Mouse (Mus musculus) lung, postnatal 0 days (tissue): ENCODE measurements around the gene Selenon. TPM values are rescaled to one million over a fixed set of nuclear protein-coding genes. Genes with fewer than 3 reads are reported as not detected.

Experiments used
- ATAC-seq: fragments of 200-750 bp; cut with Nextera tagmentation; 2 replicates; pipeline ENCODE4 v1.8.0; 2017; ENCODE audit warnings: moderate library complexity
- DNase-seq: peaks from one replicate; pipeline ENCODE4 v3.0.0-alpha.2; 2016; ENCODE audit warnings: low spot score
- H3K27ac ChIP-seq: fragments of 300-500 bp; sonication (generic); 2 replicates; pipeline ENCODE4 v1.5.1; 2014; ENCODE audit warnings: antibody characterized with exemption, mild to moderate bottlenecking, low read length, mixed read lengths
- H3K27me3 ChIP-seq: fragments of 300-500 bp; sonication (generic); replicated peaks from 2 replicates; pipeline ENCODE4 v1.6.1; 2014; ENCODE audit warnings: low read length, mixed read lengths; ENCODE audit not compliant: insufficient read depth
- H3K36me3 ChIP-seq: fragments of 300-500 bp; sonication (generic); 2 replicates; pipeline ENCODE4 v1.6.1; 2014; ENCODE audit warnings: low read length, mixed read lengths; ENCODE audit not compliant: insufficient read depth
- H3K4me1 ChIP-seq: fragments of 300-500 bp; sonication (generic); 2 replicates; pipeline ENCODE4 v1.6.1; 2014; ENCODE audit warnings: antibody characterized with exemption, low read depth, low read length, mixed read lengths; ENCODE audit not compliant: insufficient read depth
- H3K4me2 ChIP-seq: fragments of 300-500 bp; sonication (generic); replicated peaks from 2 replicates; pipeline ENCODE4 v1.6.1; 2014; ENCODE audit warnings: low read depth, mild to moderate bottlenecking, low read length, moderate library complexity, mixed read lengths
- H3K4me3 ChIP-seq: fragments of 300-500 bp; sonication (generic); 2 replicates; pipeline ENCODE4 v1.5.1; 2014; ENCODE audit warnings: low read depth, low read length
- H3K9ac ChIP-seq: fragments of 300-500 bp; sonication (generic); replicated peaks from 2 replicates; pipeline ENCODE4 v1.6.1; 2014; ENCODE audit warnings: low read depth, mild to moderate bottlenecking
- H3K9me3 ChIP-seq: fragments of 300-500 bp; sonication (generic); 2 replicates; pipeline ENCODE4 v1.6.1; 2016; ENCODE audit warnings: low read length, mixed read lengths
- CTCF ChIP-seq: IDR thresholded peaks from 2 replicates; pipeline ENCODE4 v1.5.1; 2016; ENCODE audit warnings: antibody characterized with exemption, mild to moderate bottlenecking
- EP300 ChIP-seq: IDR thresholded peaks from 2 replicates; pipeline ENCODE4 v1.6.1; 2016; ENCODE audit warnings: antibody characterized with exemption, mild to moderate bottlenecking, control low read depth
- WGBS: fragments of 180-500 bp; shearing (Covaris S2); extraction: QIAGEN DNeasy Blood & Tissue Kit; methylation state at CpG from one replicate; pipeline ENCODE4 v1.1.7; 2014; 5-methylcytosine and 5-hydroxymethylcytosine counted together
- polyA plus RNA-seq: library from polyadenylated mRNA; unstranded; fragments of >200 nt; fragmentation: Nextera tagmentation; extraction: Ambion mirVana; gene quantifications from 2 replicates; pipeline ENCODE4 v1.2.1, GENCODE M21; 2015

Selenon gene
- polyA plus RNA-seq, 1 experiment from 2014 or later: 13.6 TPM

DNA sequence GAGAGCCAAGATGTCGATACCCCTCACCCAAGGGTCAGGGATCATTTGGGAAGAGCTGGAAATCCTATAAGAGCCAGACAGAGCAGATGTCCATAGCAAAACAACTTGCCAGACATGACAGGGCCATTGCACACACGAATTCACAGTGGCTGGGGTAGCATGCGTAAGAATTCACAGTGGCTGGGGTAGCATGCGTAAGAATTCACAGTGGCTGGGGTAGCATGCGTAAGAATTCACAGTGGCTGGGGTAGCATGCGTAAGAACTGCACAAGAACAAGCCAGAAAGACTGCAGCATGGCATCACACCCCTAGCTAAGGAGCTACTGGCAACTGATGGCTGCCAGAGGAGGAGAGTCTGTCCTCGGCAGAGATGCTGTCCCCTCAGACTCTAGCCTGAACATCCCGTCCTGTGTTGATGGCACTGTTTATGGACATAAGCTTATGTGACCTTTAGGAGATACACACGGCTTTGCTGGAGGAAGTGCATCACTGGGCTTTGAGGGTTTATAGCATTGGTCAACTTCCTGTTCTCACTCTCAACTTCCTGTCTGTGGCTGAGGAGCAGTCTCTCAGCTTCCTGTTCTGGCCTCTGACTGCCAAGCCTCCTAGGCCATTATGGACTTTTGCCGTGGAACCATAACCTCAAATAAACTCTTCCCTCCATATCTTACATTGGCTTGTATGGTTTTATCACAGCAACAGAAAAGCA lies 42.9 kb upstream of the Selenon start:
- peak; percentile 79 for DNase-seq
- no peaks in the 10 kb centered on the region for H3K9me3 ChIP-seq
- WGBS: 81% methylated on average over 10 of the region's 10 CpGs
- H3K27ac ChIP-seq: no peak overlapping the region
- H3K4me3 ChIP-seq: no peak overlapping the region
- TF ChIP-seq CTCF (no peak), EP300 (peak; percentile 83)
- H3K4me2 ChIP-seq: no peak overlapping the region
- peaks cover 5% of the 10 kb centered on the region; the same call in 1 of the 2 replicates for H3K4me1 ChIP-seq
- H3K36me3 ChIP-seq: no peaks in the 10 kb centered on the region
- ATAC-seq: peak; percentile 67
- no peak overlapping the region for H3K9ac ChIP-seq
- no peaks in the 10 kb centered on the region for H3K27me3 ChIP-seq

DNA sequence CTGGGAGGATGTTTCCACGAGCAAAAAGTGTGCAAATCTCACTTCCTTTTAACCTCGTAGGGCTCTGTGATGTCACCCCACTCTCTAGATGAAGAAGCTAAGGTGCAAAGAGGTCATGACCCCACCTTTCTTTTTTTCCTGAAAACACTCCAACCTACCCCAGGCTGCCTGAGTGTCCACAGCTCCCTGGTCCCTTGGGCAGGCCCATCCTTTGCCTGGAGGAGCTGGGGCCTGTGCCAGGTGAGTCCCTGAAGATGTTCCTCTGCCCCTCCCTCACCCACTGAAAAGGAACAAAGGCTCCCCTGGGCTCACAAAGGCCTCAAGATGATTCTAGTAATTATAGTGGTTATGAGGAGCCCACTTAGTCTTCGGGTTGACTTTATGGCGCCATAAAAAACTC lies 40.5 kb upstream of the Selenon start:
- H3K4me1 ChIP-seq: peaks cover 7% of the 10 kb centered on the region; the same call in 1 of the 2 replicates

DNA sequence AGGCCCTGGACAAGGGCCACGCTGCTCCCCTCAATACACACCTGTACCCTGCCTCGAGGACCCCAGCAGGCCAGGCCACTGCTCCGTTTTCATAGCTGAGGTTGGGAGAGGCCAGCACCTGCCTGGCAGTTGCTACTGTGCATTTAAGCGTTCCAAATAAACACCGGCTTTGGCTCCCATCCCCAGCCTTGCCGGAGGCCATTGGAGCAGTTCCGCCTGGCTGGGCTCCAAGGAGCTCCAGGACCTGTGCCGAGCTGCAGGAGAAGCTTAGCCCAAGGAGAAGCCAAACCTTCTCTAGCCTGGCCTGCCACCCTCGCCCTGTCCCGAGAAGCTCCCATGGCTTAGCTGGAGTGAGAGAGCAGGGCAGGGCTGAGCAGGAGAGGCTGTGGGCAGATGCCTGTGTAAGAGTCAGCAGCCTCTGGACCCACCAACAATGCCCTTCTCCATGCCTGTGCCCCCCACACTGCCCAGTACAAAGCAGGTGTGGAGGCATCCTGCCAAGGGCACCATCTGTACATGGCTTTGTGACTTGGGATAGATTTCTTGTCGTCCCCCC lies 39.6 kb upstream of the Selenon start:
- TF ChIP-seq EP300 (no peak), CTCF (no peak)
- Histone ChIP-seq H3K4me1 (peaks cover 7% of the 10 kb centered on the region; the same call in 1 of the 2 replicates), H3K9ac (no peak overlapping the region), H3K27me3 (no peaks in the 10 kb centered on the region), H3K4me2 (no peak overlapping the region), H3K27ac (no peak overlapping the region), H3K9me3 (no peaks in the 10 kb centered on the region), H3K4me3 (no peak overlapping the region), H3K36me3 (no peaks in the 10 kb centered on the region)
- peak; percentile 17 for ATAC-seq
- peak; percentile 56 for DNase-seq
- WGBS: 24% methylated on average over 10 of the region's 11 CpGs

More for the DNA sequence above, 40.5 kb upstream of the Selenon start:
- WGBS: 72% methylated on average over 4 of the region's 4 CpGs
- Histone ChIP-seq H3K4me3 (no peak overlapping the region), H3K27me3 (no peaks in the 10 kb centered on the region), H3K9ac (no peak overlapping the region), H3K9me3 (no peaks in the 10 kb centered on the region), H3K4me2 (no peak overlapping the region), H3K36me3 (no peaks in the 10 kb centered on the region), H3K27ac (no peak overlapping the region)
- ATAC-seq: no peak
- DNase-seq: no peak
- no peak for TF ChIP-seq EP300

DNA sequence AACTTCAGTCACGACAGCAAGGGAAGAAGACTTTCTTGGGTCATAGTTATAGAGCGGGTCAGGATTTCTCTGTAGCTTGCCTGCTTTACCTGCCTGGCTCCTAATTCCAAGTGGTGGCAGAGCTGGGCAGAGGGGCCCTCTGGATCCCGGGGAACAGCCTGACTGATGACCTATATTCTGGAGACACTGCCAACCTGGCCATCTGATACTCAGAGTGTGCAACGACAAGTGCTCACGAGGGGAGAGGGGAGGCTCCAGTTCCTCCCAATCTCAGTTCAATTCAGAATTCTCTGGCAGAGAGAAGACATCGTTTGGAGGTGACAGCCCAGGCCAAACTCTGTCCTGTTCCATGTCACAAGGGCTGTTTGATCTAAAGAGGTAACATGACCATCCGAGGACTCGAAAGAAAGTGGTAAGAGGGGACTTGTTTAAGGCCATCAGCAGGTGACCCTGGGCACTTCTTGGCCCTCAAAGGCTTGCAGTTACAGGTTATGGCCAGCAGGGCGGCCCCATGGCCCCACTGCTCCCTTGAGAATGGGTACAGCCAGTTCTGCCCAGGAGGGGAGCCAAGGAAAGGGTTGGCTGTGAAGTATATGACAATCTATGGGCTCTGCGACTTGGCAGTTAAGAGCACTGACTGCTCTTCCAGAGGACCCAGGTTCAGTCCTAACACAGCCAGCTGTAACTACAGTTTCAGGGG lies 38.4 kb upstream of the Selenon start:
- Histone ChIP-seq H3K36me3 (no peaks in the 10 kb centered on the region), H3K27ac (no peak overlapping the region), H3K4me3 (no peak overlapping the region), H3K4me1 (peaks cover 7% of the 10 kb centered on the region; the same call in 1 of the 2 replicates), H3K9ac (no peak overlapping the region), H3K4me2 (no peak overlapping the region), H3K9me3 (no peaks in the 10 kb centered on the region), H3K27me3 (no peaks in the 10 kb centered on the region)
- ATAC-seq (no peak), DNase-seq (no peak)
- TF ChIP-seq EP300 (no peak), CTCF (peak; percentile 56)
- WGBS: 83% methylated on average over 10 of the region's 10 CpGs

DNA sequence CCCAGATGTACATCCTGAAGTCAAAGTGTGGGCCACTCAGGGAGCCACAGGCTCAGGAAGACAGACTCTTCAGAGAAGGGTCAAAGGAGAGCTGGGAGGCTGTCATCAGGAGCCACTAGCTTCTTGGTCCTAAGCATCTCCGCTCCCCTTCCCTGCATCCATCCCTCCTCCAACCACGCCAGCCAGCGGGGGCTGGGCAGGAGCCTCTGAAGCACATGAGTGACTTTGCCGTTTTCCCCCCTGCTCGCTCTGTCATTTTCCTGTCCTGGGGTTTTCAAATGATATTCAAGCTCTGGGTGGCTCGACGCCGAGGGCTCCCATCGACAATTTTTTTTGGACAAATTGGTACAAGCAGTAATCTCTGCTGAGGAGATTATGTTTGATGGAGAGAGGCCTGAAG lies 37.8 kb upstream of the Selenon start:
- H3K27me3 ChIP-seq: no peaks in the 10 kb centered on the region
- DNase-seq (no peak), ATAC-seq (no peak)
- no peaks in the 10 kb centered on the region for H3K36me3 ChIP-seq
- H3K27ac ChIP-seq: no peak overlapping the region
- WGBS: 86% methylated on average over 9 of the region's 9 CpGs
- no peak overlapping the region for H3K9ac ChIP-seq
- no peak overlapping the region for H3K4me3 ChIP-seq
- H3K9me3 ChIP-seq: no peaks in the 10 kb centered on the region
- no peak overlapping the region for H3K4me2 ChIP-seq
- no peak for TF ChIP-seq CTCF
- no peak for TF ChIP-seq EP300
- peaks cover 7% of the 10 kb centered on the region; the same call in 1 of the 2 replicates for H3K4me1 ChIP-seq

DNA sequence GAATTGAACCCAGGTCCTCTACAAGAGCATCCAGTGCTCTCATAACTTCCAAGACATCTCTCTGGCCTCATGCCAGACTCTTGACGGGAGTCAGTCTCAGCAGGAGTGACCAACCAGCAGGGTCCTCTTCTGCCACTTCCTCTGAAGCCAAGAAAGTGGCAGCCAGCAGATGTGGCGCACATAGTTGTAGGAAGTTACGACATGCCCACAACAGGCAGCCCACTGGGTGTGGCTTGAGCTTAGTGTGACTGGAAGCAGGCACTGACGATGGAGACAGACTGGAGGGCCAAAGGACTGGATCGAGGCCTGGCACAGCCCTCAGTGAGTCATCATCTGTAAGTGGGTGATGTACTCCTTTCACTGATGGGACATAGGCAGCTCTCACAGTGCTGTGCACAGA lies 37.0 kb upstream of the Selenon start:
- Histone ChIP-seq H3K36me3 (no peaks in the 10 kb centered on the region), H3K4me2 (no peak overlapping the region), H3K27ac (no peak overlapping the region), H3K9ac (no peak overlapping the region), H3K9me3 (no peaks in the 10 kb centered on the region), H3K4me1 (peaks cover 7% of the 10 kb centered on the region; the same call in 1 of the 2 replicates), H3K4me3 (no peak overlapping the region), H3K27me3 (no peaks in the 10 kb centered on the region)
- DNase-seq (peak; percentile 72), ATAC-seq (peak; percentile 73)
- no peak for TF ChIP-seq CTCF
- TF ChIP-seq EP300: no peak
- 44% methylated on average over 5 of the region's 5 CpGs for WGBS
